Mouse (Mus musculus) NIH3T3 (cell line): Measurements from ENCODE around the gene Rpusd3.
A peak's percentile ranks its signal among the peaks of the same experiment; 100 is the strongest.

Experiments used
- DNase-seq: peaks from one replicate; pipeline ENCODE4 v3.0.0-alpha.2; 2012; ENCODE audit warnings: low read depth

Gene Rpusd3

GRCm38 (mm10) chr6:113419199-113419587, at the start of gene Rpusd3:
Rpusd3 (minus strand) TSS chr6:113419340.
- peak; percentile 100 for DNase-seq

GRCm38 (mm10) chr6:113468512-113468911, 49.4 kb upstream of the Rpusd3 start:
- DNase-seq = no peak

- peak; percentile 70 for DNase-seq
Measured at GRCm38 (mm10) chr6:113465602-113466001, 46.5 kb upstream of the Rpusd3 start.

- no peak for DNase-seq
Measured at GRCm38 (mm10) chr6:113464040-113464439, 44.9 kb upstream of the Rpusd3 start.

GRCm38 (mm10) chr6:113458635-113459034, 39.5 kb upstream of the Rpusd3 start:
- no peak for DNase-seq

- no peak for DNase-seq
Measured at GRCm38 (mm10) chr6:113457952-113458534, 38.9 kb upstream of the Rpusd3 start, which contains the start of gene Il17re. Il17re (plus strand) TSS chr6:113458484.

GRCm38 (mm10) chr6:113455007-113455406, 35.9 kb upstream of the Rpusd3 start:
- DNase-seq = no peak

GRCm38 (mm10) chr6:113451839-113452238, 32.7 kb upstream of the Rpusd3 start:
- DNase-seq = peak; percentile 80

GRCm38 (mm10) chr6:113447639-113448038, 28.5 kb upstream of the Rpusd3 start:
- DNase-seq = no peak

GRCm38 (mm10) chr6:113444207-113444965, 25.2 kb upstream of the Rpusd3 start:
- DNase-seq = no peak

GRCm38 (mm10) chr6:113443091-113443490, 24.0 kb upstream of the Rpusd3 start:
- DNase-seq = peak; percentile 57

- DNase-seq = peak; percentile 97
Measured at GRCm38 (mm10) chr6:113442442-113443090, 23.4 kb upstream of the Rpusd3 start, which contains the start of gene Jagn1. Jagn1 (plus strand) TSS chr6:113442569.

- no peak for DNase-seq
Measured at GRCm38 (mm10) chr6:113442087-113442441, 22.9 kb upstream of the Rpusd3 start.

GRCm38 (mm10) chr6:113441147-113441680, 22.1 kb upstream of the Rpusd3 start:
- DNase-seq = peak; percentile 93

- DNase-seq = no peak
Measured at GRCm38 (mm10) chr6:113440686-113441085, 21.5 kb upstream of the Rpusd3 start.

- DNase-seq = peak; percentile 68
Measured at GRCm38 (mm10) chr6:113438721-113439430, 19.7 kb upstream of the Rpusd3 start.

GRCm38 (mm10) chr6:113437135-113437534, 18.0 kb upstream of the Rpusd3 start:
- no peak for DNase-seq

- DNase-seq = no peak
Measured at GRCm38 (mm10) chr6:113435664-113436205, 16.6 kb upstream of the Rpusd3 start, which contains the start of gene Cidec. Cidec (minus strand) TSS chr6:113435760.

- DNase-seq = no peak
Measured at GRCm38 (mm10) chr6:113434691-113435090, 15.6 kb upstream of the Rpusd3 start.

- no peak for DNase-seq
Measured at GRCm38 (mm10) chr6:113433661-113434060, 14.5 kb upstream of the Rpusd3 start.

- DNase-seq = no peak
Measured at GRCm38 (mm10) chr6:113431801-113432200, 12.7 kb upstream of the Rpusd3 start.

GRCm38 (mm10) chr6:113430846-113431245, 11.7 kb upstream of the Rpusd3 start:
- DNase-seq = no peak
